Mouse (Mus musculus) forebrain, embryonic 10.5 days (tissue): ENCODE data around the gene Lgals1. TPM values are rescaled to one million over a fixed set of nuclear protein-coding genes. Genes with fewer than 3 reads are reported as not detected.

Experiments used
- DNase-seq: peaks from one replicate; pipeline ENCODE4 v3.0.0-alpha.2; 2017; ENCODE audit warnings: low spot score; ENCODE audit errors: extremely low spot score
- H3K27ac ChIP-seq: fragments of 300-500 bp; sonication (generic); 2 replicates; pipeline ENCODE4 v1.5.1; 2016; ENCODE audit warnings: mild to moderate bottlenecking
- H3K27me3 ChIP-seq: fragments of 300-500 bp; sonication (generic); 2 replicates; pipeline ENCODE4 v1.6.1; 2016; ENCODE audit warnings: mild to moderate bottlenecking; ENCODE audit not compliant: poor library complexity, severe bottlenecking
- H3K36me3 ChIP-seq: fragments of 300-500 bp; sonication (generic); replicated peaks from 2 replicates; pipeline ENCODE4 v1.6.1; 2016; ENCODE audit warnings: mild to moderate bottlenecking, moderate library complexity
- H3K4me1 ChIP-seq: fragments of 300-500 bp; sonication (generic); 2 replicates; pipeline ENCODE4 v1.6.1; 2016
- H3K4me3 ChIP-seq: fragments of 300-500 bp; sonication (generic); 2 replicates; pipeline ENCODE4 v1.5.1; 2016; ENCODE audit warnings: mild to moderate bottlenecking, moderate library complexity
- H3K9me3 ChIP-seq: fragments of 300-500 bp; sonication (generic); 2 replicates; pipeline ENCODE4 v1.6.1; 2016; ENCODE audit warnings: mild to moderate bottlenecking, moderate library complexity
- WGBS: fragments of 180-500 bp; shearing (Covaris S2); methylation state at CpG from one replicate; pipeline ENCODE4 v1.1.7; 2016; 5-methylcytosine and 5-hydroxymethylcytosine counted together
- polyA plus RNA-seq: library from polyadenylated mRNA; unstranded; fragments of >200 nt; fragmentation: Nextera tagmentation; extraction: Ambion mirVana; gene quantifications from 2 replicates; pipeline ENCODE4 v1.2.1, GENCODE M21; 2016

Gene Lgals1
- polyA plus RNA-seq, 1 experiment from 2014 or later, result 200 TPM

DNA sequence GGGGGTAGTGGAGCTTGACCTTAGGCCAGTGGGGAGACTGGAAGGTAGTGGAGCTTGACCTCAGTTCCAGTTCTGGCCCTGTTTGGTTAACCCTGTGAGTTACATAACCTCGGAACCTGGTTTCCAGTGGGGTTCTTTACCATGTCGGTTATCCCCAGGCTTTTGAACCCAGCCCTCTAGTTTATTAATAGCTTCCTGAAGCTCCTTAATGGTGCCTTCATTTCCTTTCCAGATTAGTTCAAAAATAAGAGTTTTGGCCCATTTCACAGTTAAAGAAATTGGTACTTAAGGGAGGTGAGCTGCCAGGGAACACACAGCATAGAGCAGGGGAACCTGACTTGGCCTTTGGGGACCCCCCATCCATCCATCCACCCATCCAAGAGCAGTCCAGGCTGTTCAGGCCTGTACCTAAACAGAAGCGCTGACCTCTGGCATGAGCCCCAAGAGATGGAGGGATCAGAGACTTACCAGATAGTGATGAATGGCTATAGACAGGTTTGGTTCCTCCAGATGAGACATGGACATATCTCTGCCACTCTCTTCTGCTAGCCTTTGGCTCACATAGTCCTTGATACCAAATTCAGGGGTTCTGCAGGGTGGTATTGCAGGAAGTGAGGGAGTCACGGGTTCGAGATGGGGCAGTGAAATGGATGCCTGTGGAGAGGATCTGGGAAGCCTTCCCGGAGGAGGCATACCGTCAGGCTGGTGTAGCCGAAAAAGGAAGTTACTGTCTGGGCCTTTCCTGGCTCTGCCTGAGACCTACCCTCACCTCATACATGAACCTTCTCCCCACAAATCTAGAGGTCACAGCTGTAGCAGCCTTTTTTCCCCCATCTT is 11.5 kb upstream of the Lgals1 start:
- no peaks in the 10 kb centered on the region for H3K9me3 ChIP-seq
- peaks cover 55% of the 10 kb centered on the region for H3K4me1 ChIP-seq
- peaks cover 55% of the 10 kb centered on the region for H3K36me3 ChIP-seq
- DNase-seq, result no peak
- 53% methylated on average over 8 of the region's 8 CpGs for WGBS
- H3K27me3 ChIP-seq, result no peaks in the 10 kb centered on the region
- peak overlapping the region; percentile 90 for H3K4me3 ChIP-seq
- H3K27ac ChIP-seq, result peak overlapping the region; percentile 96

GRCm38 (mm10) chr15:78915660-78916017 is 10.9 kb upstream of the Lgals1 start:
- H3K27me3 ChIP-seq, result no peaks in the 10 kb centered on the region
- peak overlapping the region; percentile 90 for H3K4me3 ChIP-seq
- H3K9me3 ChIP-seq, result no peaks in the 10 kb centered on the region
- H3K27ac ChIP-seq, result 0 out of 2 replicates have a peak overlapping the region, but pooled peaks have one; percentile 0
- DNase-seq, result peak; percentile 71
- peaks cover 55% of the 10 kb centered on the region for H3K4me1 ChIP-seq
- 14% methylated on average over 8 of the region's 8 CpGs for whole genome bisulfite sequencing
- peaks cover 51% of the 10 kb centered on the region for H3K36me3 ChIP-seq

DNA sequence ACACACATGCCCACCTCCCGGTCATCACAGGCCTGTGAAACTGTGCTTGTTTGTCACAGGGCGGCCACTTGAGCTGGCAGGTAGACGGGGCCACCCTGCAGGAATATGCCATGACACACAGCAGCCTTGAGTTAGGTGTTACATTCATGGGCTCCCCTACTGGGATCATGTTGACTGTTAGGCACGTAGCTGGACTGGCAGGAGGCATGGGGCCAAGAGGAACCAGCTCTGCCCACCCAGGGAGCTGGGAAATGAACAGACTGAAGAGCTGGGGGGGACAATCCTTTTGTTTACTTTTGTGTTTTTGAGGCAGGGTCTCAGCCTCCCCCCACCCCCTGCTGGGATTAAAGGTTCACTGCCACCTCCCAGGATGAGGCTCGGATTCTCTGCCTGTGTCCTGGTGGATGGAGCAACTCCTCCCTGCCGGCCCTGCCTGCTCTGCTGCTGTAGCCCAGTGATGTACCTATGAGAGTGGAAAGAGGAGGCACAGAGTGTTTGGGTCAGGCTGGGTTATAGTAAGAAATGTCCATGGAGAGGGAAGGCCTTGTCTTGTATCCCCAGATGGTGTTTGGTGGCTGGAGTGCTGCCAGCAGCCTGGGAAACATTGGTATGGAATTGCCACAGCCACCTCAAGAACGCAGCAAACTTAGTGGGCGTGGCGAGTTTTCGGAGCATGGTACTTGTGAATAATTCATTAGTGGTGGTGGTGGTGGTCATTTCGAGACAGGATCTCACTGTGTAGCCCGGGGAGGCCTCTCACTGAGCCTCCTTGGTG is 10.3 kb upstream of the Lgals1 start:
- 0 out of 2 replicates have a peak overlapping the region, but pooled peaks have one; percentile 0 for H3K27ac ChIP-seq
- WGBS, result 72% methylated on average over 12 of the region's 12 CpGs
- no peaks in the 10 kb centered on the region for H3K27me3 ChIP-seq
- peaks cover 46% of the 10 kb centered on the region for H3K36me3 ChIP-seq
- H3K9me3 ChIP-seq, result no peaks in the 10 kb centered on the region
- peaks cover 54% of the 10 kb centered on the region for H3K4me1 ChIP-seq
- no peak for DNase-seq
- H3K4me3 ChIP-seq, result peak overlapping the region; percentile 90

GRCm38 (mm10) chr15:78918126-78918525 is 8.4 kb upstream of the Lgals1 start:
- Histone ChIP-seq H3K27me3 (no peaks in the 10 kb centered on the region), H3K9me3 (no peaks in the 10 kb centered on the region), H3K36me3 (peaks cover 42% of the 10 kb centered on the region), H3K4me3 (no peak overlapping the region), H3K4me1 (peaks cover 48% of the 10 kb centered on the region), H3K27ac (no peak overlapping the region)
- DNase-seq, result no peak
- WGBS, result 92% methylated on average over 23 of the region's 23 CpGs

- Histone ChIP-seq H3K27me3 (0 out of 2 replicates have a peak, but pooled peaks cover under 1% of the 10 kb centered on the region), H3K36me3 (peaks cover 42% of the 10 kb centered on the region), H3K4me1 (peaks cover 43% of the 10 kb centered on the region), H3K27ac (no peak overlapping the region), H3K9me3 (no peaks in the 10 kb centered on the region), H3K4me3 (no peak overlapping the region)
- 88% methylated on average over 12 of the region's 12 CpGs for WGBS
- no peak for DNase-seq
These were observed 6.6 kb upstream of the Lgals1 start for GRCm38 (mm10) chr15:78919914-78920313.

- no peak overlapping the region for H3K4me3 ChIP-seq
- peaks cover 24% of the 10 kb centered on the region for H3K36me3 ChIP-seq
- peaks cover 46% of the 10 kb centered on the region for H3K4me1 ChIP-seq
- peaks cover 25% of the 10 kb centered on the region for H3K27me3 ChIP-seq
- no peaks in the 10 kb centered on the region for H3K9me3 ChIP-seq
- DNase-seq, result no peak
- H3K27ac ChIP-seq, result no peak overlapping the region
- WGBS, result 84% methylated on average over 7 of the region's 7 CpGs
These were observed 3.8 kb upstream of the Lgals1 start for GRCm38 (mm10) chr15:78922700-78923099.

GRCm38 (mm10) chr15:78923585-78923984 is 2.9 kb upstream of the Lgals1 start:
- Histone ChIP-seq H3K4me1 (peaks cover 52% of the 10 kb centered on the region), H3K36me3 (peaks cover 17% of the 10 kb centered on the region), H3K27ac (peak overlapping the region; percentile 53; the same call in 1 of the 2 replicates), H3K27me3 (peaks cover 27% of the 10 kb centered on the region), H3K9me3 (no peaks in the 10 kb centered on the region), H3K4me3 (no peak overlapping the region)
- WGBS, result 71% methylated on average over 6 of the region's 6 CpGs
- DNase-seq, result no peak

DNA sequence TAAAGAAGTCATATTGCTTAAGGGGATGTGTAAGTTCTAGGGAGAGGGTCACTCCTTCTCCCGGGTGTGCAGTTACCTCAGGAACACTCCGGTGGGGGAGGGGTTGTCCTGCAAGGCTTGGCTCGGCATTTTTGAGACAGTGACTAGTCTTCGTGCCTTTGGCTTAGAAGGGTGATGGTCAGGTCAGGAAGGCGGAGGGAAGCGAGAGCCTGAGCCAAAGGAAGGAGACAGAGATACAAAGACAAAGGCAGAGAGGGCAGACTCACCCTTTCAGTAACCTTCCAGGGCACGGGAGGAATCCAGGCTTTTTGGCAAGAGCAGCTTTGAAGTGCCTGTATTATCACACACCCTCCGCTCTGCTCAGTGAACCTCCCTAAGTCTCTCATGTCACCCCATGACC is 1.4 kb upstream of the Lgals1 start:
- no peak overlapping the region for H3K4me3 ChIP-seq
- no peaks in the 10 kb centered on the region for H3K9me3 ChIP-seq
- 36% methylated on average over 8 of the region's 8 CpGs for WGBS
- H3K4me1 ChIP-seq, result peaks cover 54% of the 10 kb centered on the region
- peaks cover 12% of the 10 kb centered on the region for H3K36me3 ChIP-seq
- no peak for DNase-seq
- peak overlapping the region; percentile 79 for H3K27ac ChIP-seq
- peaks cover 27% of the 10 kb centered on the region for H3K27me3 ChIP-seq

GRCm38 (mm10) chr15:78927021-78927787 is 679 bp downstream of the Lgals1 start:
- WGBS, result 20% methylated on average over 15 of the region's 15 CpGs
- Histone ChIP-seq H3K27me3 (peaks cover 27% of the 10 kb centered on the region), H3K4me1 (peaks cover 57% of the 10 kb centered on the region), H3K36me3 (peaks cover 12% of the 10 kb centered on the region), H3K4me3 (peak overlapping the region; percentile 51), H3K9me3 (no peaks in the 10 kb centered on the region), H3K27ac (peak overlapping the region; percentile 79)
- DNase-seq, result no peak

DNA sequence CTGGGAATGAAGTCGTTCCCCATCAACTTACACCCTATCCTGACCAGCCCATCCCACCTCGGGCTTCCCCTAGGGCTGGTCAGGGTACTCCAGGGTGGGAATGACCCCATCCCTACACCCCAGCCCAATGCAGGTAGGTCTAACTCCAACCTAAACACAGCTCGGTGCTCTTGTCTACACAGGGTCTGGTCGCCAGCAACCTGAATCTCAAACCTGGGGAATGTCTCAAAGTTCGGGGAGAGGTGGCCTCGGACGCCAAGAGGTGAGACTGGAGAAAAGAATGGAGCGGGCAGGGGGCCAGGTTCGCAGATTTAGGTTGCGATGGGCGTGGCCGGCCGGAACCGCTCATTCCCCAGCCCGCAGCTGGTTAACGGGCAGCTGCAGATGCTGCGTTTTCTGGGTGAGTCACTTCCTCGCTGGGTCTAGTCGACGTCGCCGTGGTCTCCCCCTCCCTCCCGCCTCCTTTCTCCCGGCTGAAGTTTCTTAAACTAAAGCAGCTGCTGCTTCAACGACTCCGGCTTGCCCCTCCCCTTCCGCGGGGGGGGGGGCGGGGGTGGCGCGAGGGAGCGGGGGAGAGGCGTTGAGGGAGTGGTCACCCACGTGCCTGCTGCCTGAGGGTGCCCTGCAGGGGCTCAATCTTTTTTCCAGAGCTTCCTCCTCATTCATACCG is 1.4 kb downstream of the Lgals1 start:
- Histone ChIP-seq H3K4me1 (peaks cover 57% of the 10 kb centered on the region), H3K27me3 (peaks cover 27% of the 10 kb centered on the region), H3K4me3 (peak overlapping the region; percentile 51), H3K27ac (peak overlapping the region; percentile 79), H3K36me3 (peaks cover 12% of the 10 kb centered on the region), H3K9me3 (no peaks in the 10 kb centered on the region)
- peak; percentile 76 for DNase-seq
- WGBS, result under 1% methylated on average over 35 of the region's 35 CpGs

GRCm38 (mm10) chr15:78928539-78928938 is 2.0 kb downstream of the Lgals1 start:
- H3K4me1 ChIP-seq, result peaks cover 51% of the 10 kb centered on the region
- H3K9me3 ChIP-seq, result no peaks in the 10 kb centered on the region
- DNase-seq, result no peak
- H3K4me3 ChIP-seq, result peak overlapping the region; percentile 51
- peaks cover 27% of the 10 kb centered on the region for H3K27me3 ChIP-seq
- peak overlapping the region; percentile 79 for H3K27ac ChIP-seq
- 51% methylated on average over 8 of the region's 8 CpGs for WGBS
- H3K36me3 ChIP-seq, result peaks cover 12% of the 10 kb centered on the region

DNA sequence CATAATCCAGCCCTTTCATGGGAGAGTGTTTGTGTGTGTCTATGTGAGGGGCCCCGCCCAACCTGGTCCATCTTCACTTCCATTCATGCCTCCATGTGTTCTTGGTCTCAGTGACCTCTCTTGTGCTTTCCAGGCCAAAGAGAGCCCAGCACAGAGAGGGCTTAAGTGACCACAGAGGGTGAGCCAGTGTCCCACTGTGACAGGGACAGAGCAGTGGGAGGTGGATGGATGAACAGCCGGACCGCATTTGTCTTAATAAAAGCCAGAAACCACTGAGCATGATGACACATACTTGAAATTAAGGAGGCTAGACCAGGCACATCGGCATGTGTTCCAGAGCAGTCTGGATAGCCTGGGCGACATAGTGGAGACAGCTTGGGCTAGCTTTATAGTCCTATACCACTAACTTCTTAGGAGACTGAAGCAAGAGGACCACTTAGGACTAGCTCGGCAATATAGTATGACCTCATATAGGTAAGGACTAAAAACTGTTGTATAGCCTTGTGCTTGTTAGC is 3.7 kb downstream of the Lgals1 start:
- Histone ChIP-seq H3K4me3 (no peak overlapping the region), H3K4me1 (peaks cover 44% of the 10 kb centered on the region), H3K27ac (no peak overlapping the region), H3K9me3 (no peaks in the 10 kb centered on the region), H3K36me3 (peaks cover 12% of the 10 kb centered on the region), H3K27me3 (peaks cover 23% of the 10 kb centered on the region)
- 88% methylated on average over 6 of the region's 6 CpGs for WGBS
- DNase-seq, result no peak
